Mouse (Mus musculus): ENCODE data around the gene Ppp1r14d.

The Ppp1r14d gene

DNA sequence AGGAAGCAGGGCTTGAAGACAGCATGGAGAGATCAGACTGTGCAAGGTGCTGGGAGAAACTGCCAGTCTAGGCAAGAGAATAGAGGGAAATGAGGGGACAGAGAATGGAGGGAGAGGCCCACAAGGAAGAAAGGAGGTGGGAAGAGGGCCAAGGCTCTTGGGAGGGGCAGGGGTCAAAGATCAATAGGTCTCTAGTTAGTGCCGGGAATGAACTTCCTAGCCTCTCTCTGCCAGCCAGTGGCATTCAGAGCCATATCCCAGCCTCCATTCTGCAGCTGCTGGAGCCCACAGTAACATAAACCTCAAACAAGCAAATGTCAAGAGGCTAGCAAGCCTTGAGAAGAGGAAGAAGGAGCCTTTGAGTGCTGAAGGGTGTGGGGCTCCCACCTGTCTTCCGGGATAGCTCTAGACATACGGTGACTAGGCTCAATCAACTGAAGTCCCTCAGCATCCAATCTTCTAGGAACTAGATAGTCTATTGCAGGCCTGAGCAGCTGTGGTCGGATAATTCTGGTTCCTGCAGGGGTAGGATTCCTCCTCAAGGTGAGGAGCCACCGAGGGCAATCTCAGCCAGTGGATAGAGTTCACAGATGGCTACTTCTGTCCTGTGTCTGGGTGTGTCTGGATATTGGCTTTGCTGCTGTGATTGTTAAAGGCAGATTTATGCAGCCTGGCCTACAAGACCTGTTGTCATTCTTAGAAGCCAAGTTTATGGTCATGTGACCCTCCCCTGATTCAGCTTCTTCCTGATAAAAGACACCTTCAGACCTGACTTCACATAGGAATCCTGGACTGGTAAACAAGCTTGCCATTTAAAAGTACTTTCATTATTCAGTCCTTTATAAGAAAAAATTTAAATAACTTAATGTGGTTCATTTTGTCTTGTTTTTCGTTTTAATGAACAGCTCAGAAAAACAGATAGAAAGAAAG is at the start of gene Ppp1r14d:
Ppp1r14d (minus strand) TSS at position 132 of the 930 bp plus-strand sequence.
- DNase-seq: peak; percentile 45 to 62

- DNase-seq: no peak
Observed at GRCm38 (mm10) chr2:119277810-119278209, 48.1 kb upstream of the Ppp1r14d start.

DNA sequence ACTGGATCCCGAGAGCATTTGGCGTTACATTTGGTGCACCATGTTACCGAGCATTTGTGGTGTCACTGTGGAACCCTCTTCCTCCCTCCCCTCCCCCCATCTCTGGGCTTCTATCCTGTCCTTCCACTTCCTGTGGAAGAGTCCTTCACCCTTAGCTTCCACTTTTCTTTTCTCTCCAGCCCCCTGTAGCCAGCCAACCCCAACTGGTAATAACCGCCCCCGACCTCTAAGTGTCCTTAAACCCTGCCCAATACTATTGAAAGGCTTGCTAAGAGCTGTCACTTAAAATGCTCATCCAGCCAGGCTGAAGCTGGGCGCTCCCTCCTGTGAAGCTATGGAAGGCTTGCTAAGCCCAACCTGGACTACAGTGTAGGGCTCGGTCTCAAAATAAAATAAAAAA is 47.2 kb upstream of the Ppp1r14d start:
- no peak for DNase-seq

GRCm38 (mm10) chr2:119274126-119274525 is 44.4 kb upstream of the Ppp1r14d start:
- DNase-seq: peak; percentile 61 to 75

DNA sequence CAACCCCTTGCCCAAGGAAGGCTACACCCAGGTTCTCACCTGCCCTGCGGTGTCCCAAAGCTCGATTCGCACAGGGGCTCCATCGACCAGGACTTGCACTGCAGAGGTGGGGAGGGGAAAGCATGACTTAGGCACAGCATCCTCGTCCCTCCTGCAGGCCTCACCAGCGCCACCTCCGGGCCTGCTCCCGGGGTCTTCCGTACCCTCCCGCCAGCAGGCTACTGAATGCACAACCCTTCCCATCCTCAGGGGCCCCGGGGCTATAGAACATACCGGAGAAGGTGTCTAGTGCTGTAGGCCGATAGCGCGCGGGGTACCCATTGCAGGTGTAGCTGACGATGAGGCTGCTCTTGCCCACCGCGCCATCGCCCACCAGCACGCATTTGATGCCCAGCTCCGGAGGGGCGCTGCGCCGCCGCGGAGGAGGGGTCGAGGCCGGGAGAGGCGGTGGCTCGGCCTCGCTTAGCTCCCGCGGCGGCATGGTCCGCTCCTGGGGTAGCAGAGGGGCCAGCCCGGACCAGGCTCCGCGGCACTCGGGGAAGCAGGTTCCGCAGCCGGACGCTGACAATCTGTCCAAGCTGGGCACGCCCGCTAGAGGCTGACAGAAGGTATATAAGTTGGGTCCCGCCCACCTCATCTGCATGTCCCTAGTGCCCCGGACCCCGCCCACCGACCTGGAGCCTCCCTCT is 41.1 kb upstream of the Ppp1r14d start, which contains the start of gene Rhov:
Rhov (minus strand) TSS at position 630 of the 689 bp plus-strand sequence.
- DNase-seq: peak; percentile 72 to 77

DNA sequence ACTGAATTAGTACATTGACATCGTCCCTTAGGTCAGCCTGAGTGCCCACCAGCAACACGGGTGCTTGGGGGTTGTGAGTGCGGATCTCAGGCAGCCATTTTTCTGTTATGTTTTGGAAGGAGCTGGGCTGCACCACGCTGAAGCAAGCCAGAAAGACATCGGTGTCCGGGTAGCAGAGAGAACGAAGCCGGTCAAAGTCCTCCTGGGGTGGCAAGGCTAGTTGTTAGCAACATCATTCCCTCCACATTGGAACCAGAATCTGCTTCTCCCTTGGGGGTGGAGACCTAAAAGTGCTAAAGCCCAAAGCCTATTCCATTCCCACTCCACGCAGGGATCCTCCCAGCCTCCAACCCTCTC is 40.6 kb upstream of the Ppp1r14d start:
- DNase-seq: peak in 1 of 2 experiments; percentile 46

DNA sequence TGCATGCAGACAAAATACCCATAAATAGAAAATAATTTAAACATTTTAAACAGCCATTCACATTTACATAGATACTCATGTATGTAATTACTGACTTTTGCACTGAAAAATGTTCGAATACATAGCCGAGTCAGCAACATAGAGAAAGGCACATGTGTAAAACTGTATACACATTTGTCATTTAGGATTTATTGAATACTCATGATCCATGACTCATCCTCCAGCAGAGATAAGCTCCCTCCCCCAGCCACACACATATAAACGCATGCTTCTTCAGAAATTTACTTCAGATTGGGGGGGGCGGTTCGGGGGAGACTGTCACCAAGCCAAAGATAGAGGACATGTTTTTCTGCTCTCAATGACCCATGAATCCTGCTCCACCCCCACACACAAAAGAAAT is 34.1 kb upstream of the Ppp1r14d start:
- no peak for DNase-seq

DNA sequence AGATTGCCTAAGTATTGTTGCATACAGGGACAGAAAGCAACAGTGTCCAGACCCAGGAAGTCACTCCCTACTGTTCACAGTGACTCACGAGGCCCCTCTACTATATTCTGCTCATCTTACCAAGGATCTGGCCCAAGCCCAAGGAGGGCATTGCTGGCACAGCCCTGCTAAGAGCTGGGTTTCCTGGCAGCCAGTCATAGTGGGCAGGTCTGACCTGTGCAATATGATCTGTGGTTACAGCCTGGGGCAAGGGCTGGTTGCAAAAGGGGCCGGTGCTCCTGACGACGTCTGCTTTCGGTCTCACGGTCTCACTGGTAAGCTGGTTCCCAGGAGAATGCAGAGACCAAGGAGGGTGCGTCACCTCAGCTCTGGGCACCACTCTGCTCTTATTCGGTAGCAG is 33.3 kb upstream of the Ppp1r14d start:
- peak; percentile 80 to 82 for DNase-seq

DNA sequence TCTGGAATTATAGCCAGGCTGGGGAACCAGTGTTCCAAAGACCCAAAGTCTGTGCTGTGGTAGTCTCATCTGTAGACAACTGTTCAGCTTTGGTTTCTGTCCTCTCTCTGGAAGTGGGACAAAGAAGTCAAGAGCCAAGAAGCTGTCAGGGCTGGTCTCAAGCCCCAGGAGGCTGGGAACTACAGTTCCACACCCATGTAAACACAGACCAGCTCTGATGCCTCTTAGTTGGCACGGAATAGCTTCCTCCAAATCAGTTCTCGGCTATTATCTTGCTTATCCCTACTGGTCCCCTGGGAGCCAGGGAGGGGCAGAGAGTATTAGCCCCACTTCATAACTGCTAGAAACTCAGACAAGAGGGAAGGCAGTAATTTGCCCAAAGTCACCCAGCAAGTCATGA is 31.6 kb upstream of the Ppp1r14d start:
- DNase-seq: no peak

GRCm38 (mm10) chr2:119260518-119260917 is 30.8 kb upstream of the Ppp1r14d start:
- DNase-seq: no peak

DNA sequence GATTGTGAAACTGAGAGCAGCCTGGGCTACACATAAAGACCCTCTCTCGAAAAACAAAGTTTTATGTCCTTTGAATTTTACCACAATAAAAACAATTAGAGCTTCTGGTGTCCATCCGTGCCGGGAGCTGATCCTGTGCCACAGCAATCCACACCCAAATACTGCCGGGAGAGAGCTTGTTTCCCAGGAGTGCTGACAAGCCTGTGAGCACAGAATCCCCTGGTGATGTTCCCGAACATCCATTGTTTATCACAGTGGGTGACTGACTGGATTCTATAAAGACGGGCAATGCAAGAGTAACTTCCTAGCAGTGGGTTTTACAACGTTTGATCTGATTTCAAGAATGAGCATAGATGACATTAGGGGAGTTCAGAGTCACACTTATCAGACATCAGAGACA is 25.3 kb upstream of the Ppp1r14d start:
- no peak for DNase-seq

GRCm38 (mm10) chr2:119250826-119251478 is 21.2 kb upstream of the Ppp1r14d start:
- peak; percentile 90 to 91 for DNase-seq

DNA sequence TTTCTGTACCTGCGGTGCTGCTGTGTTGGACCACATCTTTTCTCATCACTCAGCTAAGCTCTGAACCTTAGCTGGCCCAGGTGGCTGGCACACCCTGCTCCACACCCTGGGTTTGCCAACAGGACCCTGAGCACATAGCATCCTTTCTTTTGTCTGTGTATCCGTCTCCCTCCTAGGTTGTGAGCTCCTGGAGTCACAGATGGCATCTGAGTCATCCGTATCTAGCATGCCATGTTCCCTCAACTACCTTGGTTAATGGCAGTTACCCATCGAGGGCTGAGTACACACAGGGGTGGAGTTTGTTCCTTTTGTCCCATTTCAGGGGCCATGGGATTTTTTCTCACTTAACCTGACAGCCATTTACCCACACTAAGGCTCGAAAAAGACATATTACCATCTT is 20.7 kb upstream of the Ppp1r14d start:
- DNase-seq: no peak

DNA sequence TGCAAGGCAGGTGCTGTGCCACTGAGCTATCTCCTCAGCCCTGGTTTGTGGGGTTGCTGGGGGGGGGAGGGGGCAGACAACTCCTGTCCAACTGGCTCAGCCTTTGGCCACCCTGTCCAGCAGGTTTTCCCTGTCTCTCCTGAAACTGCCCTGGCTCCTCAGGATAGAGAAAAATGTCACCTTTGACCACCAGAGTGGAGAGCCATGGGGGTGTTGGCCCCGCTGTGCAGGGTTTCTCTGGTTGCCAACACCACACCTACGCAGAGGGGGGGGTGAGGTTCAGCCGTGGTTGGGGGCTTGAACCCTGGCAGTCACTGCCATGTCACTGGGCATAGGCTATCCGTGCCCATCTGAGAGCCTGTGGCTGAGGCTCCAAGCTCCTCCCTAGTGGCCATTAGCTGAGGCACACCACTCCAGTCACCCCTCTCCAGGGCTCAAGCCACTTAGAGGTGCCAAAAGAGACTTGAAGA is 19.9 kb upstream of the Ppp1r14d start:
- peak in 1 of 2 experiments; percentile 56 for DNase-seq

DNA sequence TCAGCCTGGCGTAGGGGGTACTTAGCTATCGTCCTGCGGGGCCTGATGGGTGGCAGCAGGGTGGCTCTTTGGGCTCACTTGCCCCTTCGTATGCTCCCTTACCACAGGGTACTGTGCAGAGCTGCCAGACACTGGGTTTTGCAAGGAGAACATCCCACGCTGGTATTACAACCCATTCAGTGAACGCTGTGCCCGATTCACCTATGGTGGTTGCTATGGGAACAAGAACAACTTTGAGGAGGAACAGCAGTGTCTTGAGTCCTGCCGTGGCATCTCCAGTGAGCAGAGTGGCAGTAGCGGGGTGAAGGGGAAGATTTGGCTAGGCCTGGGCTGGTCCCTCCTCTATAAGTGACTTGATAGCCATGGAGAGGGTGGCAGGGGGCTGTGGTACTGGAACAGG is 18.2 kb upstream of the Ppp1r14d start:
- no peak for DNase-seq

GRCm38 (mm10) chr2:119245246-119245645 is 15.5 kb upstream of the Ppp1r14d start:
- no peak for DNase-seq

GRCm38 (mm10) chr2:119242548-119242947 is 12.8 kb upstream of the Ppp1r14d start:
- DNase-seq: peak; percentile 61 to 81

DNA sequence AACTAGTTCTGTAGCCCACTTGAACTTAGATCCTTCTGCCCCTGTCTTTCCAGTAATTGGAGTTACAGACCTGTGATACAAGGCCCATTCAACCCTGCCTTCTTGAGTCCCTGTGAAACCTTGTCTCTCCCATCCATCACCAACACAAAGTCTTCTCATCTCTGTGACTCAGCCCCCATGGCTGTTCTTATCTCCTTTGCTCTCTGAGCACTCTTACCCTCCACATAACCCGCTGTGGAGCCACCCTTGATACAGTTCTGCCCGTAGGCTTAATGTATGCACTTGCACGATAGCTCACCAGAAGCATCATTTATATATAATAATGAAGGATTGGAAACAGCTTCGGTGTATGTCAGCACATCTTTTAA is 11.1 kb upstream of the Ppp1r14d start:
- no peak for DNase-seq

DNA sequence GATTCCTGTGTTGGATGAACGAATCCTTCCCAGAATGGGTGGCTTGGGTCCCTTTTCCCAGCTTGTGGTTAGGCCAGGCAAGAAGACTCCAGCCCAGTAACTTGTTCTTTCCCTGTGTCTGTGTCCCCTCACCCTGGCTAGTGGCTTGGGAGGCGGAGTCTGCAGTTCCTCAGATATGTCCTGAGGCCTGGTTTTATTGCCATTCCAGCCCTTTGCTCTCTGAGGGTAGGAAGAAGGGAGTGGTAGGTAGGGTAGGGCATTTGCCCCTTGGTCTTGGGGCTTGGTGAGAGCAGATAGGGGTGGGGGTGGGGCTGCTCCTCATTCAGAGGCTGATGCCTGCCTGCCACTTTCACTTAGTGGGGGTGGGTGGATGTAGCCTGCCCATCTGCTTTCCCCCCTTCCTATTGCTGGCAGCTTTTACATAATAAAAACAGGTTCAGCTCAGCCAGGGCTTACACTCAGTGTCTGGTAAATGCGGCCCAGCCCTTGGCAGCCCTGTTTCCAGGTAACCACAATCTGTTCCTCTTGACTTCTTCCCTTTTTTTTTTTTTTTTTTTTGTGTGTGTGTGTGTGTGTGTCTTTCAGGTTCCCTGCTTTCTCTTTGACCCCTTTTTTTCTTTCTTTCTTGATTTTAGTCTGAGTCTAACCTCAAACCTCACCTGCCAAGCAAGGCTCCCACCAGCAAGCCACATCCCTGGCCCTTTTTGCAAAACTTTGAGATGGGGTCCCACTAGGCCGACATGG is 10.5 kb upstream of the Ppp1r14d start:
- no peak for DNase-seq

DNA sequence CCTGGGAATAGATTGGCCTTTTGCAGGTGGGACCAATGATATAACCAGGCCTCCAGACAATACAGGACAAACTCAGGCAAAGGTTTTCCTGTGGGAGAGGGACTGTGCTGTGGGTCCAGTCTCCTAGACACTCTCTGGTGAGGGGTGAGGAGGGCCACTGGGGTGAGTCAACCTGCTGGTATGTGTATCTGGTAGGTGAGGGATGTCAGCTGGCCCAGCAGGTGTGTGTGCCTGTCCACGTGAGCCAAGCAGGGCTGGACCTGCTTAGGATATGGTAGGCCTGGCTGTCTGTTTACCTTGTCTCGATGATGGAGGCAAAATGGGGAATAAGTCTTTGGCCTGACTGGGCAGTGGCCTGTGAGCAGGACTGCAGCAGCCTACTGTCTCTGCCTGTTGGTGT is 9.0 kb upstream of the Ppp1r14d start:
- peak; percentile 49 to 61 for DNase-seq

GRCm38 (mm10) chr2:119237871-119238220 is 8.1 kb upstream of the Ppp1r14d start:
- no peak for DNase-seq

GRCm38 (mm10) chr2:119237210-119237870 is 7.6 kb upstream of the Ppp1r14d start, which contains the start of gene Spint1:
Gene Spint1, plus strand, starts transcription at chr2:119237362.
- peak; percentile 68 to 74 for DNase-seq
